Mouse (Mus musculus) hindbrain, embryonic 15.5 days (tissue): ENCODE measurements around the gene Speer4a. TPM values are rescaled to one million over a fixed set of nuclear protein-coding genes. Genes with fewer than 3 reads are reported as not detected.
"Not testable (repeated sequence)": the region's sequence is repeated elsewhere in the genome, so short reads cannot be mapped to it uniquely, and the experiment has no call there.

Experiments used
- ATAC-seq: fragments of 200-750 bp; cut with Nextera tagmentation; 2 replicates; pipeline ENCODE4 v1.8.0; 2017; ENCODE audit warnings: low read depth, moderate number of reproducible peaks, moderate TSS enrichment; ENCODE audit not compliant: low FRiP score
- H3K27ac ChIP-seq: fragments of 300-500 bp; sonication (generic); replicated peaks from 2 replicates; pipeline ENCODE4 v1.5.1; 2015; ENCODE audit warnings: mild to moderate bottlenecking, inconsistent platforms
- H3K27me3 ChIP-seq: fragments of 300-500 bp; sonication (generic); 2 replicates; pipeline ENCODE4 v1.6.1; 2015; ENCODE audit warnings: control low read depth, inconsistent platforms
- H3K36me3 ChIP-seq: fragments of 300-500 bp; sonication (generic); 2 replicates; pipeline ENCODE4 v1.6.1; 2015; ENCODE audit warnings: control low read depth, inconsistent platforms
- H3K4me1 ChIP-seq: fragments of 300-500 bp; sonication (generic); replicated peaks from 2 replicates; pipeline ENCODE4 v1.6.1; 2015; ENCODE audit warnings: control low read depth, inconsistent platforms
- H3K4me2 ChIP-seq: fragments of 300-500 bp; sonication (generic); 2 replicates; pipeline ENCODE4 v1.6.1; 2015; ENCODE audit warnings: moderate library complexity, mild to moderate bottlenecking, inconsistent platforms
- H3K4me3 ChIP-seq: fragments of 300-500 bp; sonication (generic); 2 replicates; pipeline ENCODE4 v1.5.1; 2015; ENCODE audit warnings: mild to moderate bottlenecking, inconsistent platforms
- H3K9ac ChIP-seq: fragments of 300-500 bp; sonication (generic); 2 replicates; pipeline ENCODE4 v1.6.1; 2015; ENCODE audit warnings: inconsistent platforms
- H3K9me3 ChIP-seq: fragments of 300-500 bp; sonication (generic); 2 replicates; pipeline ENCODE4 v1.6.1; 2016; ENCODE audit warnings: control low read depth, inconsistent platforms
- WGBS: fragments of 180-500 bp; shearing (Covaris S2); methylation state at CpG from one replicate; pipeline ENCODE4 v1.1.7; 2015; 5-methylcytosine and 5-hydroxymethylcytosine counted together
- polyA plus RNA-seq: library from polyadenylated mRNA; unstranded; fragments of >200 nt; fragmentation: Nextera tagmentation; extraction: Ambion mirVana; gene quantifications from 2 replicates; pipeline ENCODE4 v1.2.1, GENCODE M21; 2015

Speer4a gene
- 0.14 and 0.18 TPM in 2 replicates for polyA plus RNA-seq

DNA sequence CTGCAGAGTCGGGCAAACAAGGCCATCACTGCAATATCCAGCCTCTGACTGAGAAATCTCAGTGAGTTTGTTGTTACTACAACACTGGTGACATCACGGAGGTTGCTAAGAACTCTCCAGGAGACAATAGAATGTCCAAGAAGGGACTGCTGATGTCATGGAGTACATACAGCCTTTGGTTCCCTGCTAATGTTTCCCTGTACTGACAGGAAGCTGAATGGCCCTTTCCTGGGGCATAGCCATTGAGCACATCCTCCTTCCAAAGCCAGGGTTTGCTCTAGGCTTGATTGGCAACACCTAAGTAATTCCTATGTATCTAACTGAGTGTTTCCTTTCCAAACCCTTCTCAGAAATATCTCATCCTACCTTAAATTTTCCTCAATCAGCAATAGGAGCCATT, at the start of gene Speer4a:
Gene Speer4a (minus strand): TSS at position 101 of the 400 bp plus-strand sequence.
- 81% methylated on average over 2 of the region's 2 CpGs for WGBS
- not testable (repeated sequence) for ATAC-seq, H3K4me1 ChIP-seq, H3K4me3 ChIP-seq, H3K9ac ChIP-seq, H3K36me3 ChIP-seq, H3K27ac ChIP-seq, H3K4me2 ChIP-seq, H3K9me3 ChIP-seq, H3K27me3 ChIP-seq

DNA sequence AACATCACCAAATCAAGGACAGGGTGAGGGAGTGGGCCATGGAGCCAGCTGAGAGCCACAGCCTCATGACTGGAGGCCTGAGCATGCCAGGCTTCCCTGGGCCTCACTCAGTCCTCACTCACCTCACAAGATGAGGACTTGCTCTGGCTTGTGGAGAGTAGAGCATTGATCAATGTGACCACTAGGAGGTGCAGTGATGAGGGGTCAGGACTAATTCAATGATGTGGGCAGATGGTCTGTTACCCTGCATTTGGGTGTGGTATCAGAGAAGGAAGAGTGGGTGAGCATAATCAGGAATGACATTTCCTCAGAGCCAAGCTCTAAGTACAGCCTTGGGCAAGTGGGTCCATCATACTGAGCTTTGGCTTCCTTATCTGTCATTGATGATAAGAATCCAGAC, 39.7 kb upstream of the Speer4a start:
- not testable (repeated sequence) for H3K4me3 ChIP-seq, H3K9ac ChIP-seq, H3K27me3 ChIP-seq, H3K27ac ChIP-seq, H3K4me2 ChIP-seq, H3K9me3 ChIP-seq, H3K4me1 ChIP-seq, H3K36me3 ChIP-seq, ATAC-seq

DNA sequence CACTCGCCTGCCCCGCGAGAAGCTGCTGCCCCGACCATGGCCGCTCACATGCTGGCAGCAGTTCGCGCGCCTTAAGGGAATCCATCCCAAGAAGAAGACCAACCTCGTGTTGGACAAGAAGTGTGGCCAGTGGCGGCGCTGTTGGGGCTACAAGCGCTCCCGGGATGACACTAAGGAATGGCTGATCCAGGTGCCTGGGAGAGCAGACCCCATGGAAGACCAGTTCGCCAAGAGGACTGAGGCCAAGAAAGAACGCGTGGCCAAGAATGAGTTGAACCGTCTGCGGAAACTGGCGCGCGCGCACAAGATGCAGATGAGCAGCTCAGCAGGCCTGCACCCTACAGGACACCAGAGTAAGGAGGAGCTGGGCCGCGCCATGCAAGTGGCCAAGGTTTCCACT, 31.4 kb upstream of the Speer4a start:
- H3K27me3 ChIP-seq: no peaks in the 10 kb centered on the region
- H3K9me3 ChIP-seq: no peaks in the 10 kb centered on the region
- H3K4me3 ChIP-seq: no peak overlapping the region
- no peaks in the 10 kb centered on the region for H3K4me1 ChIP-seq
- H3K4me2 ChIP-seq: no peak overlapping the region
- H3K27ac ChIP-seq: no peak overlapping the region
- no peak overlapping the region for H3K9ac ChIP-seq
- no peak for ATAC-seq
- no peaks in the 10 kb centered on the region for H3K36me3 ChIP-seq
- 92% methylated on average over 24 of the region's 24 CpGs for WGBS

DNA sequence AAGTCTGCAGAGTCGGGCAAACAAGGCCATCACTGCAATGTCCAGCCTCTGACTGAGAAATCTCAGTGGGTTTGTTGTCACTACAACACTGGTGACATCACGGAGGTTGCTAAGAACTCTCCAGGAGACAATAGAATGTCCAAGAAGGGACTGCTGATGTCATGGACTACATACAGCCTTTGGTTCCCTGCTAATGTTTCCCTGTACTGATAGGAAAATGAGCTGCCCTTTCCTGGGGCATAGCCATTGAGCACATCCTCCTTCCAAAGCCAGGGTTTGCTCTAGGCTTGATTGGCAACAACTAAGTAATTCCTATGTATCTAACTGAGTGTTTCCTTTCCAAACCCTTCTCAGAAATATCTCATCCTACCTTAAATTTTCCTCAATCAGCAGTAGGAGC, 19.1 kb upstream of the Speer4a start, which contains the start of gene Gm7347:
Gene Gm7347 (minus strand): TSS at position 101 of the 400 bp plus-strand sequence.
- H3K27ac ChIP-seq, H3K36me3 ChIP-seq, ATAC-seq, H3K27me3 ChIP-seq, H3K4me1 ChIP-seq, H3K4me2 ChIP-seq, H3K4me3 ChIP-seq, H3K9ac ChIP-seq, H3K9me3 ChIP-seq: not testable (repeated sequence)
- WGBS: no CpG with 5 or more reads among the region's 2 CpGs

DNA sequence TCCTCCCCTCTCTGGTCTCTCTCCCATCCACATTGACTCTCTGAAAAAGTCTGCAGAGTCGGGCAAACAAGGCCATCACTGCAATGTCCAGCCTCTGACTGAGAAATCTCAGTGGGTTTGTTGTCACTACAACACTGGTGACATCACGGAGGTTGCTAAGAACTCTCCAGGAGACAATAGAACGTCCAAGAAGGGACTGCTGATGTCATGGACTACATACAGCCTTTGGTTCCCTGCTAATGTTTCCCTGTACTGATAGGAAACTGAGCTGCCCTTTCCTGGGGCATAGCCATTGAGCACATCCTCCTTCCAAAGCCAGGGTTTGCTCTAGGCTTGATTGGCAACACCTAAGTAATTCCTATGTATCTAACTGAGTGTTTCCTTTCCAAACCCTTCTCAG, 16.5 kb downstream of the Speer4a start, which contains the start of gene Gm5862:
Gene Gm5862 (minus strand): TSS at position 101 of the 400 bp plus-strand sequence.
- not testable (repeated sequence) for ATAC-seq, H3K36me3 ChIP-seq, H3K27ac ChIP-seq, H3K9me3 ChIP-seq, H3K9ac ChIP-seq, H3K4me3 ChIP-seq, H3K27me3 ChIP-seq, H3K4me2 ChIP-seq, H3K4me1 ChIP-seq
- WGBS: no CpG with 5 or more reads among the region's 3 CpGs

DNA sequence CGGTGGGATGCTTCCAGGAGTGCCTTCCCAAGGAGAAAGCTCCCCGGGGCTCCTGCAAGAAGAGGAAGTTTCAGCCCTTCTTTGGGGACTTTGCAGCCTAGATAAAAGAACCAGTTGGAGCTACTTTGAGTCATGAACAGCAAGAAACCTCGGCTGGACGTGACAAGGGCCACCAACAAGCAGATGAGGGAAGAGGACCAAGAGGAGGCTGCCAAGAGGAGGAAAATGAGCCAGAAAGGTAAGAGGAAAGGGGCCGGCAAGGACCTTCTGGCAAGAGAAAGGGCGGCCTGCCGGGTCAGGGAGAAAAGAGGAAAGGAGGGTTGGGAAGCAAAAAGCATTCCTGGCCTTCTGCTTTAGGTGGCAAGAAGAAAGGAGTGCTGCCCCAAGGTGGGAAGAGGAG, 31.7 kb downstream of the Speer4a start:
- peak overlapping the region; percentile 38 for H3K4me3 ChIP-seq

DNA sequence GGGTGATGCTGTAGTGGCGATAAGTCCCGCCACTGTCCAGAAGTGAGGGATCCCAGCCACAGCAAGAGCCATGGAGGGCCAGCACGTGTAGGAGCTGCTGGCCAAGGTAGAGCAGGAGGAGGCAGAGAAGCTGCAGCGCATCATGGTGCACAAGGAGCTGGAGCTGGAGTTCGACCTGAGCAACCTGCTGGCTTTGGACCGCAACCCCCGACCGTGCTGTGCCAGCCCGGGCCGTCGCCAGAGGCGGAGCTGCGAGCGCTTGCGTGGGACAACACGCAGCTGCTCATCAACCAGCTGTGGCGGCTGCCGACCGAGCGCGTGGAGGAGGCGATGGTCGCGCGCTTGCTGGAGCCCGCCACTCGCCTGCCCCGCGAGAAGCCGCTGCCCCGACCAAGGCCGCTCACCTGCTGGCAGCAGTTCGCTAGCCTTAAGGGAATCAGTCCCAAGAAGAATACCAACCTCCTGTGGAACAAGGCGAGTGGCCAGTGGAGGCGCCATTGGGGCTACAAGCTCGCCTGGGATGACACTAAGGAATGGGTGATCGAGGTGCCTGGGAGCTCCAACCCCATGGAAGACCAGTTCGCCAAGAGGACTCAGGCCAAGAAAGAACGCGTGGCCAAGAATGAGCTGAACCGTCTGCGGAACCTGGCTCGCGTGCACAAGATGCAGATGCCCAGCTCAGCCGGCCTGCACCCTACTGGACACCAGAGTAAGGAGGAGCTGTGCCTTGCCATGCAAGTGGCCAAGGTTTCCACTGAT, 32.2 kb downstream of the Speer4a start:
- peak overlapping the region; percentile 35 for H3K9ac ChIP-seq
- not testable (repeated sequence) for H3K27me3 ChIP-seq, H3K4me1 ChIP-seq, H3K36me3 ChIP-seq, H3K9me3 ChIP-seq, H3K27ac ChIP-seq
- peak; percentile 95 for ATAC-seq
- peak overlapping the region; percentile 38 for H3K4me3 ChIP-seq
- 20% methylated on average over 45 of the region's 45 CpGs for WGBS
- peak overlapping the region; percentile 60 for H3K4me2 ChIP-seq

More for the DNA sequence above, 31.7 kb downstream of the Speer4a start:
- 67% methylated on average over 7 of the region's 7 CpGs for whole genome bisulfite sequencing
- peak overlapping the region; percentile 60 for H3K4me2 ChIP-seq
- H3K27me3 ChIP-seq, H3K4me1 ChIP-seq, ATAC-seq, H3K27ac ChIP-seq, H3K9ac ChIP-seq, H3K36me3 ChIP-seq, H3K9me3 ChIP-seq: not testable (repeated sequence)

DNA sequence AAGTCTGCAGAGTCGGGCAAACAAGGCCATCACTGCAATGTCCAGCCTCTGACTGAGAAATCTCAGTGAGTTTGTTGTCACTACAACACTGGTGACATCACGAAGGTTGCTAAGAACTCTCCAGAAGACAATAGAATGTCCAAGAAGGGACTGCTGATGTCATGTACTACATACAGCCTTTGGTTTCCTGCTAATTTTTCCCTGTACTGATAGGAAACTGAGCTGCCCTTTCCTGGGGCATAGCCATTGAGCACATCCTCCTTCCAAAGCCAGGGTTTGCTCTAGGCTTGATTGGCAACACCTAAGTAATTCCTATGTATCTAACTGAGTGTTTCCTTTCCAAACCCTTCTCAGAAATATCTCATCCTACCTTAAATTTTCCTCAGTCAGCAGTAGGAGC, 34.7 kb downstream of the Speer4a start, which contains the start of gene Gm1979:
Gene Gm1979 (minus strand): TSS at position 101 of the 400 bp plus-strand sequence.
- H3K36me3 ChIP-seq, H3K4me3 ChIP-seq, ATAC-seq, H3K27ac ChIP-seq, H3K9me3 ChIP-seq, H3K4me2 ChIP-seq, H3K9ac ChIP-seq, H3K27me3 ChIP-seq, H3K4me1 ChIP-seq: not testable (repeated sequence)
- 90% methylated on average over 1 of the region's 2 CpGs for WGBS

DNA sequence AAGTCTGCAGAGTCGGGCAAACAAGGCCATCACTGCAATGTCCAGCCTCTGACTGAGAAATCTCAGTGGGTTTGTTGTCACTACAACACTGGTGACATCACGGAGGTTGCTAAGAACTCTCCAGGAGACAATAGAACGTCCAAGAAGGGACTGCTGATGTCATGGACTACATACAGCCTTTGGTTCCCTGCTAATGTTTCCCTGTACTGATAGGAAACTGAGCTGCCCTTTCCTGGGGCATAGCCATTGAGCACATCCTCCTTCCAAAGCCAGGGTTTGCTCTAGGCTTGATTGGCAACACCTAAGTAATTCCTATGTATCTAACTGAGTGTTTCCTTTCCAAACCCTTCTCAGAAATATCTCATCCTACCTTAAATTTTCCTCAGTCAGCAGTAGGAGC, 50.8 kb downstream of the Speer4a start, which contains the start of gene Gm21698:
Gene Gm21698 (minus strand): TSS at position 101 of the 400 bp plus-strand sequence.
- H3K4me2 ChIP-seq, H3K27me3 ChIP-seq, H3K9me3 ChIP-seq, H3K27ac ChIP-seq, ATAC-seq, H3K4me3 ChIP-seq, H3K36me3 ChIP-seq, H3K9ac ChIP-seq, H3K4me1 ChIP-seq: not testable (repeated sequence)
- WGBS: no CpG with 5 or more reads among the region's 3 CpGs

Other genes starting within 250 kb of the Speer4a start
- not detected in 2 replicates for gene Gm21663, start 97.2 kb downstream of the Speer4a start, polyA plus RNA-seq
- gene Gm21671, start 85.1 kb downstream of the Speer4a start, polyA plus RNA-seq: 0.10 and 0.18 TPM in 2 replicates
- gene Gm21680, start 66.9 kb downstream of the Speer4a start, polyA plus RNA-seq: 0.21 and 0.30 TPM in 2 replicates
- gene Gm21698, start 50.9 kb downstream of the Speer4a start, polyA plus RNA-seq: 0.21 and 0.37 TPM in 2 replicates
- 0.31 and 0.33 TPM in 2 replicates for gene Gm1979, start 34.8 kb downstream of the Speer4a start, polyA plus RNA-seq
- 0.09 and 0.10 TPM in 2 replicates for gene Gm5862, start 16.6 kb downstream of the Speer4a start, polyA plus RNA-seq
- 0.09 and 0.21 TPM in 2 replicates for gene Gm7347, start 19.0 kb upstream of the Speer4a start, polyA plus RNA-seq
- gene Gm10471, start 49.7 kb upstream of the Speer4a start, polyA plus RNA-seq: 0.12 and 0.21 TPM in 2 replicates
- 0.48 TPM in 1 of 2 replicates, not detected in the other for gene 5031410I06Rik, start 65.8 kb upstream of the Speer4a start, polyA plus RNA-seq
- 0.10 and 0.14 TPM in 2 replicates for gene Gm10220, start 81.9 kb upstream of the Speer4a start, polyA plus RNA-seq
- gene Gm7361, start 218.1 kb upstream of the Speer4a start, polyA plus RNA-seq: 0.21 and 0.35 TPM in 2 replicates